Mouse (Mus musculus): ENCODE results near the gene Igfbp7. TPM values are rescaled to one million over a fixed set of nuclear protein-coding genes. Genes with fewer than 3 reads are reported as not detected.

Igfbp7 gene
- total and polyA plus RNA-seq, 3 experiments: 0.07 TPM; not detected in 2

DNA sequence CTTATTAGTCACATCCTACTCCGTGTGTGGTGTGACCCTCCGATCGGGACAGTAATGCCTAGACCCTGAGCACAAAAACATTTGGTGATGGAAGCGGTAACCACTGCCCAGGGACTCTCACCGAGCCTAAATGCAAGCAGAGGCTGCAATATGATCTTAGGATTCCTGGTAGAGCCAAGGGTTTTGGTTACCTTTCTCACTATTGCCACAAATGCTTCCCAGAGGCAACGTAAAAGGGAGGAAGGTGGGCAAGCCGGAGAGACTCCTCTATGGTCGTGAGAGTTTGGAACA is 20.5 kb downstream of the Igfbp7 start:
- H3K79me2 ChIP-seq (ENCODE audit: control insufficient read depth, insufficient read depth, low read length, poor library complexity): no peaks in the 10 kb centered on the region
- H3K36me3 ChIP-seq (ENCODE audit: control insufficient read depth in 1 of 2, insufficient read depth in 2 of 2, low read length in 2 of 2): no peaks in the 10 kb centered on the region
- no peak for DNase-seq (ENCODE audit: low read depth, low spot score)
- no peak for TF ChIP-seq HCFC1 (IDR thresholded peaks at IDR 0.05; ENCODE audit: low read depth, low read length)
- no peak for TF ChIP-seq GATA1 (IDR thresholded peaks at IDR 0.05; ENCODE audit: low read depth, low read length)
- TF ChIP-seq BHLHE40 (IDR thresholded peaks at IDR 0.05; ENCODE audit: borderline replicate concordance, low read depth, low read length): no peak
- TF ChIP-seq MYC (IDR thresholded peaks at IDR 0.05; ENCODE audit: low read depth, low read length): no peak
- no peak for TF ChIP-seq USF2 (IDR thresholded peaks at IDR 0.05; ENCODE audit: borderline replicate concordance in 1 of 2, insufficient read depth in 1 of 2, low read depth in 1 of 2, low read length in 2 of 2)
- no peak for TF ChIP-seq MAX (IDR thresholded peaks at IDR 0.05; ENCODE audit: low read length)
- no peak for TF ChIP-seq ZC3H11A (IDR thresholded peaks at IDR 0.05; ENCODE audit: low read depth, low read length)
- TF ChIP-seq POLR2AphosphoS2 (IDR thresholded peaks at IDR 0.05; ENCODE audit: low read length): no peak
- no peak for TF ChIP-seq JUND (IDR thresholded peaks at IDR 0.05; ENCODE audit: low read depth, low read length)
- no peak for TF ChIP-seq GABPA (IDR thresholded peaks at IDR 0.05; ENCODE audit: low read depth, low read length)
- no peak for TF ChIP-seq POLR2AphosphoS5 (IDR thresholded peaks at IDR 0.05; ENCODE audit: borderline replicate concordance, low read depth, low read length)
- no peak for TF ChIP-seq ZKSCAN1 (IDR thresholded peaks at IDR 0.05; ENCODE audit: low read depth, low read length)
- no peak for TF ChIP-seq UBTF (IDR thresholded peaks at IDR 0.05; ENCODE audit: borderline replicate concordance, insufficient read depth, low read depth, low read length)
- no peak for TF ChIP-seq NRF1 (IDR thresholded peaks at IDR 0.05; ENCODE audit: insufficient read depth, low read depth, low read length, poor library complexity, severe bottlenecking)
- no peak for TF ChIP-seq CTCF (IDR thresholded peaks at IDR 0.05 in 2 of 3, conservative IDR thresholded peaks at IDR 0.05 in 1 of 3; ENCODE audit: control insufficient read depth in 1 of 3, insufficient read depth in 1 of 3, low read depth in 2 of 3, low read length in 3 of 3, poor library complexity in 1 of 3, severe bottlenecking in 1 of 3)
- TF ChIP-seq MAFK (IDR thresholded peaks at IDR 0.05; ENCODE audit: borderline replicate concordance, low read depth, low read length): no peak
- TF ChIP-seq KAT2A (conservative IDR thresholded peaks at IDR 0.05; ENCODE audit: low read depth, low read length): no peak
- TF ChIP-seq ZNF384 (IDR thresholded peaks at IDR 0.05; ENCODE audit: low read depth, low read length): no peak
- no peak for TF ChIP-seq MEF2A (IDR thresholded peaks at IDR 0.05; ENCODE audit: extremely low read depth, insufficient replicate concordance, low read depth, low read length, poor library complexity, severe bottlenecking)
- H3K27me3 ChIP-seq (ENCODE audit: control insufficient read depth in 1 of 2, insufficient read depth in 2 of 2, low read length in 2 of 2): peaks cover 0 to 2% of the 10 kb centered on the region in 2 experiments; a peak in 1 of 4 replicates
- H3K4me3 ChIP-seq (ENCODE audit: control insufficient read depth in 1 of 2, insufficient read depth in 1 of 2, low read depth in 2 of 2, low read length in 2 of 2): no peak overlapping the region
- H3K4me1 ChIP-seq (ENCODE audit: control insufficient read depth in 1 of 2, insufficient read depth in 2 of 2, low read length in 2 of 2): no peaks in the 10 kb centered on the region
- no peaks in the 10 kb centered on the region for H3K9me3 ChIP-seq (replicated peaks; ENCODE audit: insufficient read depth, low read length)
- H3K9ac ChIP-seq (ENCODE audit: control insufficient read depth, low read depth, low read length, poor library complexity, severe bottlenecking): no peak overlapping the region
- no peak overlapping the region for H3K27ac ChIP-seq (ENCODE audit: control insufficient read depth, low read depth, low read length)

All from MEL (cell line).